ENCODE assay signal across 8 mouse cellular contexts in genomic region chr2:181392600-181393213, GRCm38 (mm10). TPM values are rescaled to one million over a fixed set of nuclear protein-coding genes. Genes with fewer than 3 reads are reported as not detected.
DNase-seq lines count a peak whose midpoint lies in the region; ATAC-seq lines count a peak whose summit lies in the region.

No protein-coding gene starts in this region.

- no peak overlapping the region for H3K27ac ChIP-seq in hindbrain, embryonic 13.5 days

- peak; percentile 89 for DNase-seq in MN1 (ENCODE audit: low spot score)
- DNase-seq in cerebellum, adult 8-10 months, result peak; percentile 89
- DNase-seq in forelimb bud, embryonic 11.5 days (ENCODE audit: low read depth, low spot score), result peak; percentile 86
- DNase-seq in layer of hippocampus, postnatal 10 days (ENCODE audit: low spot score in 2 of 2), result peak; percentile 92
- peak; percentile 91 for DNase-seq in lung, postnatal 10 days
- peak; percentile 93 for DNase-seq in retina, embryonic 14.5 days (ENCODE audit: low spot score)
- peak; percentile 71 to 77 for DNase-seq in thymus, postnatal 36 days

- ATAC-seq in hindbrain, embryonic 13.5 days (ENCODE audit: low FRiP score), result 0 out of 2 replicates have a peak, but pooled peaks have one; percentile 32

- H3K36me3 ChIP-seq in hindbrain, embryonic 13.5 days, result peaks cover 36% of the 10 kb centered on the region

- no peak overlapping the region for H3K4me3 ChIP-seq in hindbrain, embryonic 13.5 days

- H3K4me1 ChIP-seq in hindbrain, embryonic 13.5 days (replicated peaks), result no peaks in the 10 kb centered on the region

- H3K27me3 ChIP-seq in hindbrain, embryonic 13.5 days, result no peaks in the 10 kb centered on the region

- 30% methylated on average over 4 of the region's 4 CpGs for WGBS in hindbrain, embryonic 13.5 days

- no peaks in the 10 kb centered on the region for H3K9me3 ChIP-seq in hindbrain, embryonic 13.5 days

- H3K9ac ChIP-seq in hindbrain, embryonic 13.5 days, result no peak overlapping the region

- no peak overlapping the region for H3K4me2 ChIP-seq in hindbrain, embryonic 13.5 days

RNA-seq across cellular contexts. Expression of gene Lime1, which starts 12.8 kb away (rescaled TPM):
- polyA plus RNA-seq in hindbrain, embryonic 13.5 days (2015; fragmentation: Nextera tagmentation; extraction: Ambion mirVana), result 43.7 and 45.0 TPM in 2 replicates
- total RNA-seq in layer of hippocampus, postnatal 10 days (2021), result 10 to 100 TPM; 30.3 to 32.0 TPM

RNA-seq across cellular contexts. Expression of gene Arfrp1, which starts 27.5 kb away (rescaled TPM):
- 87.8 and 88.4 TPM in 2 replicates for polyA plus RNA-seq in hindbrain, embryonic 13.5 days (2015; fragmentation: Nextera tagmentation; extraction: Ambion mirVana)
- total RNA-seq in layer of hippocampus, postnatal 10 days (2021), result 10 to 100 TPM; 35.4 to 40.8 TPM

RNA-seq across cellular contexts. Expression of gene Zgpat, which starts 28.0 kb away (rescaled TPM):
- polyA plus RNA-seq in hindbrain, embryonic 13.5 days (2015; fragmentation: Nextera tagmentation; extraction: Ambion mirVana), result 69.2 and 69.8 TPM in 2 replicates
- total RNA-seq in layer of hippocampus, postnatal 10 days (2021), result 10 to 100 TPM; 64.3 to 74.5 TPM
